Mouse (Mus musculus): ENCODE data around the gene Avpi1. TPM values are rescaled to one million over a fixed set of nuclear protein-coding genes. Genes with fewer than 3 reads are reported as not detected.
A peak's percentile ranks its signal among the peaks of the same experiment; 100 is the strongest.

Gene Avpi1
- polyA plus RNA-seq, 1 experiment from 2014 or later = 43.8 TPM

GRCm38 (mm10) chr19:42124684-42125083, 4.2 kb downstream of the Avpi1 start:
- H3K9ac ChIP-seq (ENCODE audit: low read depth, low read length) = no peak overlapping the region
- H3K27me3 ChIP-seq (replicated peaks; ENCODE audit: control insufficient read depth, insufficient read depth, low read length) = no peaks in the 10 kb centered on the region
- no peak overlapping the region for H3K27ac ChIP-seq (ENCODE audit: low read length)
- 82% methylated on average over 13 of the region's 13 CpGs for WGBS
- ATAC-seq = no peak
- peaks cover 22% of the 10 kb centered on the region for H3K4me1 ChIP-seq (ENCODE audit: control insufficient read depth, insufficient read depth, low read length)
- 0 out of 2 replicates have a peak, but pooled peaks cover 6% of the 10 kb centered on the region for H3K36me3 ChIP-seq (ENCODE audit: control insufficient read depth, insufficient read depth, low read length)
- no peaks in the 10 kb centered on the region for H3K9me3 ChIP-seq (ENCODE audit: control insufficient read depth, low read length)
- no peak overlapping the region for H3K4me2 ChIP-seq (ENCODE audit: low read depth, low read length)
- no peak overlapping the region for H3K4me3 ChIP-seq (ENCODE audit: low read length)

- ATAC-seq = no peak
- H3K9ac ChIP-seq (ENCODE audit: low read depth, low read length) = no peak overlapping the region
- H3K4me2 ChIP-seq (ENCODE audit: low read depth, low read length) = no peak overlapping the region
- H3K9me3 ChIP-seq (ENCODE audit: control insufficient read depth, low read length) = no peaks in the 10 kb centered on the region
- 90% methylated on average over 8 of the region's 8 CpGs for WGBS
- no peaks in the 10 kb centered on the region for H3K27me3 ChIP-seq (replicated peaks; ENCODE audit: control insufficient read depth, insufficient read depth, low read length)
- peaks cover 6% of the 10 kb centered on the region; the same call in 1 of the 2 replicates for H3K4me1 ChIP-seq (ENCODE audit: control insufficient read depth, insufficient read depth, low read length)
- H3K36me3 ChIP-seq (ENCODE audit: control insufficient read depth, insufficient read depth, low read length) = peaks cover 14% of the 10 kb centered on the region; the same call in 1 of the 2 replicates
- no peak overlapping the region for H3K27ac ChIP-seq (ENCODE audit: low read length)
- H3K4me3 ChIP-seq (ENCODE audit: low read length) = no peak overlapping the region
These were observed 8.4 kb downstream of the Avpi1 start for GRCm38 (mm10) chr19:42120451-42120850.

GRCm38 (mm10) chr19:42118596-42118995, 10.3 kb downstream of the Avpi1 start:
- H3K27me3 ChIP-seq (replicated peaks; ENCODE audit: control insufficient read depth, insufficient read depth, low read length) = no peaks in the 10 kb centered on the region
- H3K9ac ChIP-seq (ENCODE audit: low read depth, low read length) = no peak overlapping the region
- peaks cover 1% of the 10 kb centered on the region; the same call in 1 of the 2 replicates for H3K4me1 ChIP-seq (ENCODE audit: control insufficient read depth, insufficient read depth, low read length)
- H3K36me3 ChIP-seq (ENCODE audit: control insufficient read depth, insufficient read depth, low read length) = peaks cover 11% of the 10 kb centered on the region; the same call in 1 of the 2 replicates
- no peaks in the 10 kb centered on the region for H3K9me3 ChIP-seq (ENCODE audit: control insufficient read depth, low read length)
- no peak overlapping the region for H3K4me2 ChIP-seq (ENCODE audit: low read depth, low read length)
- WGBS = 69% methylated on average over 5 of the region's 5 CpGs
- ATAC-seq = no peak
- no peak overlapping the region for H3K27ac ChIP-seq (ENCODE audit: low read length)
- H3K4me3 ChIP-seq (ENCODE audit: low read length) = no peak overlapping the region

GRCm38 (mm10) chr19:42118142-42118541, 10.7 kb downstream of the Avpi1 start:
- 90% methylated on average over 9 of the region's 9 CpGs for WGBS
- Histone ChIP-seq H3K4me3 (ENCODE audit: low read length) (no peak overlapping the region), H3K36me3 (ENCODE audit: control insufficient read depth, insufficient read depth, low read length) (peaks cover 11% of the 10 kb centered on the region; the same call in 1 of the 2 replicates), H3K9ac (ENCODE audit: low read depth, low read length) (no peak overlapping the region), H3K27me3 (replicated peaks; ENCODE audit: control insufficient read depth, insufficient read depth, low read length) (no peaks in the 10 kb centered on the region), H3K4me1 (ENCODE audit: control insufficient read depth, insufficient read depth, low read length) (no peaks in the 10 kb centered on the region), H3K27ac (ENCODE audit: low read length) (no peak overlapping the region), H3K9me3 (ENCODE audit: control insufficient read depth, low read length) (no peaks in the 10 kb centered on the region), H3K4me2 (ENCODE audit: low read depth, low read length) (no peak overlapping the region)
- no peak for ATAC-seq

GRCm38 (mm10) chr19:42115783-42116335, 13.0 kb downstream of the Avpi1 start:
- Histone ChIP-seq H3K4me3 (ENCODE audit: low read length) (no peak overlapping the region), H3K27me3 (replicated peaks; ENCODE audit: control insufficient read depth, insufficient read depth, low read length) (no peaks in the 10 kb centered on the region), H3K9ac (ENCODE audit: low read depth, low read length) (no peak overlapping the region), H3K4me1 (ENCODE audit: control insufficient read depth, insufficient read depth, low read length) (no peaks in the 10 kb centered on the region), H3K9me3 (ENCODE audit: control insufficient read depth, low read length) (no peaks in the 10 kb centered on the region), H3K4me2 (ENCODE audit: low read depth, low read length) (no peak overlapping the region), H3K36me3 (ENCODE audit: control insufficient read depth, insufficient read depth, low read length) (peaks cover 11% of the 10 kb centered on the region; the same call in 1 of the 2 replicates), H3K27ac (ENCODE audit: low read length) (no peak overlapping the region)
- 88% methylated on average over 4 of the region's 4 CpGs for WGBS
- no peak for ATAC-seq

GRCm38 (mm10) chr19:42104681-42105080, 24.2 kb downstream of the Avpi1 start:
- Histone ChIP-seq H3K4me3 (ENCODE audit: low read length) (no peak overlapping the region), H3K4me1 (ENCODE audit: control insufficient read depth, insufficient read depth, low read length) (no peaks in the 10 kb centered on the region), H3K4me2 (ENCODE audit: low read depth, low read length) (no peak overlapping the region), H3K9me3 (ENCODE audit: control insufficient read depth, low read length) (no peaks in the 10 kb centered on the region), H3K27ac (ENCODE audit: low read length) (no peak overlapping the region), H3K9ac (ENCODE audit: low read depth, low read length) (no peak overlapping the region), H3K27me3 (replicated peaks; ENCODE audit: control insufficient read depth, insufficient read depth, low read length) (no peaks in the 10 kb centered on the region), H3K36me3 (ENCODE audit: control insufficient read depth, insufficient read depth, low read length) (peaks cover 15% of the 10 kb centered on the region)
- no peak for ATAC-seq
- WGBS = 96% methylated on average over 9 of the region's 9 CpGs

- Histone ChIP-seq H3K4me3 (ENCODE audit: low read length) (no peak overlapping the region), H3K9ac (ENCODE audit: low read depth, low read length) (no peak overlapping the region), H3K4me1 (ENCODE audit: control insufficient read depth, insufficient read depth, low read length) (no peaks in the 10 kb centered on the region), H3K4me2 (ENCODE audit: low read depth, low read length) (no peak overlapping the region), H3K36me3 (ENCODE audit: control insufficient read depth, insufficient read depth, low read length) (peaks cover 6% of the 10 kb centered on the region; the same call in 1 of the 2 replicates), H3K9me3 (ENCODE audit: control insufficient read depth, low read length) (no peaks in the 10 kb centered on the region), H3K27ac (ENCODE audit: low read length) (no peak overlapping the region), H3K27me3 (replicated peaks; ENCODE audit: control insufficient read depth, insufficient read depth, low read length) (no peaks in the 10 kb centered on the region)
- WGBS = 78% methylated on average over 3 of the region's 3 CpGs
- no peak for ATAC-seq
These were observed 29.5 kb downstream of the Avpi1 start for GRCm38 (mm10) chr19:42099406-42099805.

GRCm38 (mm10) chr19:42090637-42091141, 38.2 kb downstream of the Avpi1 start:
- no peaks in the 10 kb centered on the region for H3K27me3 ChIP-seq (replicated peaks; ENCODE audit: control insufficient read depth, insufficient read depth, low read length)
- no peaks in the 10 kb centered on the region for H3K36me3 ChIP-seq (ENCODE audit: control insufficient read depth, insufficient read depth, low read length)
- H3K9me3 ChIP-seq (ENCODE audit: control insufficient read depth, low read length) = no peaks in the 10 kb centered on the region
- peak overlapping the region; percentile 93 for H3K4me3 ChIP-seq (ENCODE audit: low read length)
- peak; percentile 69 for ATAC-seq
- H3K27ac ChIP-seq (ENCODE audit: low read length) = peak overlapping the region; percentile 90
- WGBS = under 1% methylated on average over 52 of the region's 52 CpGs
- H3K4me1 ChIP-seq (ENCODE audit: control insufficient read depth, insufficient read depth, low read length) = peaks cover 17% of the 10 kb centered on the region
- H3K9ac ChIP-seq (ENCODE audit: low read depth, low read length) = peak overlapping the region; percentile 88
- H3K4me2 ChIP-seq (ENCODE audit: low read depth, low read length) = peak overlapping the region; percentile 76

GRCm38 (mm10) chr19:42089748-42090595, 38.9 kb downstream of the Avpi1 start, which contains the start of gene Pi4k2a:
Gene Pi4k2a, plus strand, starts transcription at chr19:42090470.
- Histone ChIP-seq H3K36me3 (ENCODE audit: control insufficient read depth, insufficient read depth, low read length) (no peaks in the 10 kb centered on the region), H3K4me2 (ENCODE audit: low read depth, low read length) (peak within 1 kb of the TSS; percentile 76), H3K4me1 (ENCODE audit: control insufficient read depth, insufficient read depth, low read length) (peaks cover 19% of the 10 kb centered on the region), H3K27me3 (replicated peaks; ENCODE audit: control insufficient read depth, insufficient read depth, low read length) (no peaks in the 10 kb centered on the region), H3K9me3 (ENCODE audit: control insufficient read depth, low read length) (no peaks in the 10 kb centered on the region), H3K9ac (ENCODE audit: low read depth, low read length) (peak within 1 kb of the TSS; percentile 88), H3K4me3 (ENCODE audit: low read length) (peak within 1 kb of the TSS; percentile 93), H3K27ac (ENCODE audit: low read length) (peak within 1 kb of the TSS; percentile 96)
- peak; percentile 98 for ATAC-seq
- under 1% methylated on average over 53 of the region's 55 CpGs for WGBS

All from intestine, embryonic 16.5 days (tissue).